Mouse (Mus musculus): ENCODE measurements around the gene Bclaf1. TPM values are rescaled to one million over a fixed set of nuclear protein-coding genes. Genes with fewer than 3 reads are reported as not detected.

Gene Bclaf1
- total RNA-seq (2021) = 100 to 1,000 TPM in 1 of 2 experiments, 10 to 100 TPM in 1; 83.8 to 128 TPM
- long read RNA-seq, experiment 1, full-length matches to known transcripts = 10 of 21 reads
- long read RNA-seq, experiment 1, partial matches to known transcripts = 5 of 21 reads
- long read RNA-seq, experiment 1, other reads (novel, unspliced or antisense) = 6 of 21 reads
- long read RNA-seq, experiment 2, full-length matches to known transcripts = 6 of 23 reads
- long read RNA-seq, experiment 2, partial matches to known transcripts = 14 of 23 reads
- long read RNA-seq, experiment 2, other reads (novel, unspliced or antisense) = 3 of 23 reads

DNA sequence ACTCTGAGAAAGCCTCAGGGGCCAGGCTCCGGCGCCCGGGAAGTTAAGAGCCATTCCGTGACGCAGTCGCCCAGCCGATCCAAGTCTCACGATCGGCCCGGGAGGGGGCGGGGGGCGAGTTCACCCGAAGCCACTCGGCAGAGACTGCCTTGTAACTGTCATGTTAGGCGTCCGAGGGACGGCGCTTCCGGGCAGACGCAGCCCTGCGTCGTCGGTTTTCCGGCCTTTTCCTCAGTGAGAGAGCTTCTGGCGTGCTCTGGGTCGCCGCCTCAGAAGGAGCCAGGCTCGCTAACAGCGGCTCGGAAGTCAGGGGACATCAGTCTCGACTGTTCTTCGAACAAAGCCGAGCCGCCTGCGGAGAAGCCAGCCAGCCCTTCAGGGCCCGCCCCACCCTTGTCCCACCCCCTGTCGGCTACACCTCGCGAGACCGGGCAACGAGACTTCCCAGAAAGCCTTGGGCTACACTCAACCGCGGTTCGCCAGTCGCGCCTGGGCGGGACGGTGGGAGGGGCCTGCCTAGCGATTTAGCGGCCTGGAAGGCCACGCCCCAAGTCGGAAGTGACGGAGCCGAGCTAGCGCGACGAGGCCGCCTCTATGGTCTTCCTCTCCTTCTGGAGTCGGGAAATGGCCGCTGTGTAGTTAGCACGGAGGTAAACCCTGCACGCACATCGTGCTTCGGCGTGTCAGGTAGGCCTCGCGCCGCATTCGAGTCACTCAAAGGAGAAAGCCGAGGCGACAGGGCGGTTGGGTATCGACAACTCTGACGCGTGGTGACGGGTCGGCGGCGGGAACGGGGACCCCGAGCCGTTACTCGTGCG is at the start of gene Bclaf1:
Gene Bclaf1, plus strand, starts transcription at position 552 of the 818 bp plus-strand sequence.
- peak; percentile 99 for DNase-seq (ENCODE audit: low spot score in 2 of 2)

DNA sequence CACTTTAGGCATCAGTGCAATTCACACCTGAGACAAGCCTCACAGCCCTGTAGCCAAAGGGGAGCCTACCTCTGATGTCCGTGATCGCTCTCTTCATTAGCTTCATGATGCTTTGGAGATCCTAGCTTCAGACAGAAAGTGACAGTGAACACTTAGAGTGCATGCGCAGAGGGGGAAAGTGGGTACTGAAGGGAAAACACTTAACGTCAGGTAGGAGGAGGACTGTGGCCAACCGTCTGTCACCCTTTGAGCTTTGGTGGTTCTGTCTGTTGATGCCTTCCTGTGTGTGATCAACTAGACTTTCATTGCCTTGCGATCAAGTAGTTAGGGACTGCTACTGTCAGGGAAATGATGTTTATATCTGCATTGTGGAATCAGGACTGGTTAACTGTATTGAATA is 49.4 kb upstream of the Bclaf1 start:
- DNase-seq (ENCODE audit: low spot score in 2 of 2) = no peak

DNA sequence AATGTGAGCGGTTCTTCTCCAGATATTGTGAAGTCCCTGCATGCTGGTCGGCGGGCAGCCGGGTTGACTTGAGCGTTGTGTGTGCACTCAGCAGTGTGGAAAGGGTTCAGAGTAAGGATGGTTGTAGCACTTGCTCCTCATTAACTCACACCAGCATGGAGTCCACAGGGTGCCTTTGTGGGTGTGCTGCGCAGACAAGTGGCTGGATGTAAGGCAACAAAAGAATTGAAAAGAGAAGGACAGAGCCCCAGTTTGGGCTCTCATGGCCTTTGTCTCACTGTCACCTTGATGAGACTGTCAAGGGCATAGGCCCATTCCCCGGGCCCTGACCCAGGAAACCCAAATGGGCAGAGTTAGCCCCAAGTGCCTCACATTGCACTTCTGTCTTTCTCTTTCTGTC is 47.8 kb upstream of the Bclaf1 start:
- DNase-seq (ENCODE audit: low spot score in 2 of 2) = no peak

DNA sequence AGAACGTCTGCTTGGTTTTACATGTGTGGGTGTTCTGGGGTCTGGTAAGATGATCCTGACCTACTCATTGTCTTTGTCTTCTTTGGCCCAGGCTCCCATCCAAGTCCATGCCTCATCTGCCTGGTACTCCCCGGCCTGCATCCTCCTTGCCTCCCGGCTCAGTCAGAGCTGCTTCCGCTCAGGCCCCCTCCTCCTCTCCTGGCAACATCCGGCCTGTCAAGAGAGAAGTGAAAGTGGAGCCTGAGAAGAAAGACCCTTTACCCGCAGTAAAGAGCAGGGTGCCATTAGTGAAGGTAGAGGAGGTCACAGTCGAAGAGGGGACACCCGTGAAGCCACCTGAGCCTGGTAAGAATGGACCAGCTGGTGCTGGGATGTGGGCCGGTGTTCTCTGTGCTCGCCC is 45.2 kb upstream of the Bclaf1 start:
- DNase-seq (ENCODE audit: low spot score in 2 of 2) = no peak

DNA sequence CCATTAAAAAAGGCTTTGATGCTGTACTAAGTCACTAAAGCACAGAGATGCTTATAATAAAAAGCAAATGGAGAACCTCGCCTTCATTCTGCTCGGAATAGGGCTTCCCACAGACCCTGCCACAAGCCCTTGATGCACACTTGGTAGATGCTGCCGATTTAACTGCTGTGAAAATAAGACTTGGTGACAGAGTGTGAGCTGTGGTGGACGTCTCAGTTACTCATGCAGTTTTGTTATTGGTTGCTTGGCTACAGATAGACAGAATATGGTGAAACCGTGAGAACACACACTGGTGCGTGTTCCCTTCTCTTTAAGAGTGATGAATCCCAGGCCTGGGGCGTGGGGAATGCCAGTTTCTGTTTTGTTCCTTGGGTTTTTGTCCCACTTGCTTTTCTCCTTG is 43.3 kb upstream of the Bclaf1 start:
- no peak for DNase-seq (ENCODE audit: low spot score in 2 of 2)

DNA sequence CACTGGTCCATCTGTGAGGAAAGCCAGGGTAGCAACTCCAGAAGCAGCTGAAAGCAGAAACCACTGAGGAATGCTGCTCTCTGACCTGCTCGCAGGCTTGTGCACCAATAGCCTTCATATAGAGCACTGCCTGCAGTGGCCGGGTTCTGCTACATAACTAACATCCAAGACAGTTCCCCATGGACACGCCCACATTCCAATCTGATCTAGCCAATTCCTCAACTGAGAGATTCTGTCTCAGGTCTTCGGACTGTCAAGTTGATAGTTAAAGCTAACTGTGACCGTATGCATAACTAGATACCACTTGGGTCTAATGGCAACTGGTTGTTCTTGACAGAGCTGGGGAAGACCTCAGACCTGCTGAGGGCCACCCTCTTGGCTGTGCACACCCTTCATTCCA is 39.9 kb upstream of the Bclaf1 start:
- DNase-seq (ENCODE audit: low spot score in 2 of 2) = no peak

DNA sequence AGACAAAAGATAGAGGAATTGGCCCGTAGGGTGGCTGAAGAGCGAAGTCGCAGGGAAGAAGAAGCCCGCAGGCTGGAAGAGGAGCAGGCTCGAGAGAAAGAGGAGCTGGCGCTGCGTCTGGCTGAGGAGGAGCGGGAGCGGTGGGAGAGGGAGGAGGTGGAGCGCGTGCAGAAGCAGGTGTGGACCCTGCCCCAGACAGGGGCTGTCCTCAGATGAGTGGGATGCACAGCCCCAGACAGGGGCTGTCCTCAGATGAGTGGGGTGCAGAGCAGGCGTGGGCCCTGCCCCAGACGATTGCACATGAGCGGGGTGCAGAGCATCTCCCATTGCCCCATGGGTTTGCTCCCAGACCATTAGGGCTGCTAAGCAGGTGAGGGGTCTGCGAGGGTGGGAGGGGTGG is 39.0 kb upstream of the Bclaf1 start:
- no peak for DNase-seq (ENCODE audit: low spot score in 2 of 2)

DNA sequence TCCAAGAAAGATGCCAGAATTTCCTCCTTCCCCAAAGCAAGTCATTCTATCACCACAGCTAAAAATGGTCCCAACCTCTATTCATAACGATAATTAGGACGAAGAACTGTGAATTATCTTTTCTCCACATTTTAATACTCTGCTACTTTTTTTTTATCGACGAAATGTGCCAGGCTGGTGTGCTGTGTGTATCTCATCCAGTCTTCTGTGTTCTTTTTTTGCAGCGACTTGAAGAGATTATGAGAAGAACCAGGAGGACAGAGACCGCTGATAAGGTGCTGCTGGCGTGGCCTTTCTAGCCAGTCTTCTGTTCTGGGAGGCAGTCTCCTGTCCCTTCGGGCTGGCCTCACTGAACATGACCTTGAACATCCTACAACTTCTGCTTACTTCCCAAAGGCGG is 38.2 kb upstream of the Bclaf1 start:
- no peak for DNase-seq (ENCODE audit: low spot score in 2 of 2)

DNA sequence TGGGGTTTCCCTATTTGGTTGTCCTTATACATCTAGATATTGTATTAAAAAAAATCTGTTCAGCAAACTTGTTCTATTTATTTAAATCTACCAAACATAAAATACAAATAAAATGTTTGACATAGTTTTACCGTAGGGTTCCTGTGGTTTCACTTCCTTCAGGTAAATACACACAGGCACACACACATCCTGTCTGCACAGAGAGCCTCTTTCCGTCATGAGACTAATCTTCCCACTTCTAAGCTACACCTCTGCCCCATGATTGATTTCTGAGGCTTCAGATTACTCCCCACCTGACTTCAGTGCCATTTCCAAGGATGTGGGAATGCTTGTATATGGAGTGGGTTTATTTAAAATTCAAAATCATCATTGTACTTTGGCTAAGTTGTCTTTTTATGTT is 30.8 kb upstream of the Bclaf1 start:
- DNase-seq (ENCODE audit: low spot score in 2 of 2) = no peak

DNA sequence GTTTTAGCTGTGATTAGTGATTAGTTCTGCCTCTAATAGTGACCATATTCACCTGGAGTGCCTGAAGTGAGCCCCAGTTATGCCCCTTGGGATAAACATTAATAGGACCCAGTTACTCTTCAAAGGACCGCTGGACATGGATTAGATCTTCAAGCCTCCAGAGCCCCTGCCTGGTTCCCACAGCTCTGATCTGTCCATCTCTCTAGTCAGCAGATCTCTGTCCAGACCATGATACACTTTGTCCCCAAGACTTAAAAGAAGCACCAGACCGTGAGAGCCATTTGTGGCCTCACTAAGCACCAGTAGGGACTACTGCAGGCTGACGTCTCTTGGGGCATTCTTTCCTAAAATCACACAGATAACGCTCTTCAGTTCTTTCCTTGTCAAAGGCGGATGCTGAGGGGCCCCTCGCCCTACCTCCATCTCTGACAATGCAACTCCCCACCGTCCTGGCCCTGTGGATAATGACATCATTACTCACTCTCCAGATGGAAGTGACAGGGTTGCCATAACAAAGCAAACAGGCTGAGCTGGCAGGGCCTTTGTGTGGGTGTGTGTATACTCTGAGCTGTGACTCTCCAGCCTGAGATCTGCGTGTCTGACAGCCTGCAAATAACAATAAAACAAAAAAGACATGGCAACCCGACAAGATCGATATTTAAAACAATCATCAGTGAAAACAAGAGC is 26.8 kb upstream of the Bclaf1 start:
- no peak for DNase-seq (ENCODE audit: low spot score in 2 of 2)

DNA sequence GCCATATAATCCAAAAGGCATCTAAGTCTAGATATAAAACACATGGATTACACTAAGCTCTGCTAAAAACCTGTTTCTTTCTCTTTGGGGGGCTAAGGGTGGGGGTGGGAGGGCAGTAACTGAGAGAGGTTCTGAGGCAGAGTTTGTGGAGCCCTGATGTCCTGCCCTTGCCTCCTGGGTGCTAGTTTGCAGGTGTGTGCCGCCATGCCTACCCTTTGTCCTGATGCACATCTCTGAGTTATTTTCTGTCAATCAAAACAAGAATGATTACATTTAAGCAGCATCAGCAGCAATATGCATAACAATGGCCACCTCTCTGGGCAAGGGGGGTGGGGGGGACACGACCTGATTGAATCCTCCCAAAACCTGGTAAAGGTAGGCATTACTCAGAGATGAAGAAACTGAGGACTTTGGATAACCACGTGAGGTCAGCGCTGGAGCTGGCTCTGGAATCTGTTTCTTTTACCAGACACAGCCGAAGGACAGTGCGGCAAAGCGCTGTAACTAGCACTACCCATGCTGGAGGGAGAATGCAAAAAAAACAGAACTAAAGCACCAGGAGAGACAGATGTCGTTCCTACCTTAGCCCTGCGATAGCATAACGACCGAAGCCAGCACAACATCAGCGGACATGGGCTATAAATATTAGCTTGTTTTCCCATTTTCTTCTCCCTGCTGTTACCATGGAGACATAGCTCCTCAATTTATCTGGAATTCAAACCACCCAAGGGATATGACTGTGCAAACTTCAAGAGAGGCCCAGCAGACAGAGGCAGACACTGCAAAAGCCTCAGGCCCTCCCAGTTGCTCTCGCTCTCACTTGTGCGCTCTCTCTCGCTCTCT is 26.1 kb upstream of the Bclaf1 start:
- no peak for DNase-seq (ENCODE audit: low spot score in 2 of 2)

DNA sequence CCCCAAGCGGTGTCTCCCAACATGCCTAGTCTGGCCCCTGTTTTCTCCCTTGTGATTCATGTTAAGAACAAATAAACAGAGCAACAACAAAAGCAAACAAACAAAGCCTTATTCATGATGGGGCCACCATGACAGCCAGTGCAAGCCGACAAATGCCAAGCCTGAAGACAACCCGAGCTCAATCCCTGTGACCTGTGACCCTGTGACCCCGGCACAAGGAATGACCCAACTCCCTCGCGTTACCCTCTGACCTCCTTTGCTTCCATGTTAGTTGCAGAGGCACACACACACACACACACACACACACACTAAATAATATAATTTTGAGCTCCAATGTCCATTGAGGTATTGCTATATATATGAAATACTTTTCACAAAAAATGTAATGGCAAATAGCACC is 24.9 kb upstream of the Bclaf1 start:
- DNase-seq (ENCODE audit: low spot score in 2 of 2) = no peak

DNA sequence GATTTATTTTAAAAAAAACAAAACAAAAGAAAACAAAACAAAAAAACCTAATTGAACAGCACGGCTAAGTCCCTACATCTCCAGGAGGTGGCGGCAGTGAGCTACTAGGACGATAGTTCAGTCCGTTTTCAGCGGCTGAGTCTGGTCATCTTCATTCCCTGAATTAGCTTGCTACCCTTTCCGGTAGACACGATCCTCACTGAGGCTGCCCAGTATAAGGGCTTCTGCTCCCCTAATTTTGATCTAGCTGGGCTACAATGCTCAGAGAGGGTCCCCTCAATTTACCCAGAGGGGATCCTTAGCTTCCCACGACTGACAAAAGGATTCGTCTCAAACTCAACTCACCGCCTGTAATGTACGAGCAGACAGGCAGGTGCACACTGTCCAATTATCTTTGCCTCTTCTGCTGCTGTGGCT is 21.8 kb upstream of the Bclaf1 start:
- DNase-seq (ENCODE audit: low spot score in 2 of 2) = peak; percentile 66 to 80

DNA sequence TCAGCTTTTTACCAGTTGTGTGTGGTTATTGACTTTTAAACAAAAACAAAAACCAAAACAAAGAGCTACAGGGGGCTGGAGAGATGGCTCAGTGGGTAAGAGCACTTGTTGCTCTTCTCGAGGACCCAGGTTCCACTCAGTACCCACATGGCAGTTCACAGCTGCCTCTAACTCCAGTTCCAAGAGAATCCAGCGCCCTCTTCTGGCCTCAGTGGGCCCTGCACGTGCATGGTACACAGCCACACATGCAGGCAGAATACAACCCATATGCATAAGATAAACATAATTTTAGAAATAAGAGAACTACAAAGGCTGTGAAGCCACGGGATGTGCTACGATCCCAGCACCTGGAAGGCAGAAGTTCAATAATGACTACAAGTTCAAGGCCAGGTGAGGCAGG is 16.3 kb upstream of the Bclaf1 start:
- DNase-seq (ENCODE audit: low spot score in 2 of 2) = no peak

DNA sequence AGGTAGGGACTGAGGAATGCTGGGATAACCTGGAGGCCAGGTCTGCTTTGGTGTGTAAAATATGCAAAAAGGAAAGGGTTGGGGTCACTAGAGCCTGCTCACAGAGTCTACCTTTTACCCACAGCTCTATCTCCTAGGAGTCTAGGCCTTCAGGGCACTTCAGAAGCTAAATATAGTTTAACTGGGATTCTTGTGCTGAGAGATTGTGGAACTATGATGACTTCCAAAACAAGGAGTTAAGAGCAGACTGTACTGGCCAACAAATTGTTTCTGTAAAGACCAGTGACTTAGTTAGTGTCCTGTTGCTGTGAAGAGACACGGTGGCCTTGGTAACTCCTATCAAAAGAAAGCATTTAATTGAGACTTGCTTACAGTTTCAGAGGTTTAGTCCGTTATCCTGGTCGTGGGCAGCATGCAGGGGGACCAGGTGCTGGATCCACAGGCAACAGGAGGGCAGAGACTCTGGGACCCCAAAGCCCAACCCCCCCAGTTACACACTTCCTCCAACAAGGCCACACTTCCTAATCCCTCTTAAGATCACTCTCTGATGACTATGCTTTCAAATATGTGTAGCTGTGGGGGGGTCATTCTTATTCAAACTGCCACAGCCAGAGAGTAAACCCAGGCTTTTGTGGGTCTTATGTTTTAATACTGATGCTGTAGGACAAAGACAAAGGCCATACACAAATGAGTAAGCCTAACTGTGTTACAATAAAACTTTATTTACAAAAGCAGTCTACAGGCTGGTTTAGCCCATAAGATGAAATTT is 13.9 kb upstream of the Bclaf1 start:
- no peak for DNase-seq (ENCODE audit: low spot score in 2 of 2)

DNA sequence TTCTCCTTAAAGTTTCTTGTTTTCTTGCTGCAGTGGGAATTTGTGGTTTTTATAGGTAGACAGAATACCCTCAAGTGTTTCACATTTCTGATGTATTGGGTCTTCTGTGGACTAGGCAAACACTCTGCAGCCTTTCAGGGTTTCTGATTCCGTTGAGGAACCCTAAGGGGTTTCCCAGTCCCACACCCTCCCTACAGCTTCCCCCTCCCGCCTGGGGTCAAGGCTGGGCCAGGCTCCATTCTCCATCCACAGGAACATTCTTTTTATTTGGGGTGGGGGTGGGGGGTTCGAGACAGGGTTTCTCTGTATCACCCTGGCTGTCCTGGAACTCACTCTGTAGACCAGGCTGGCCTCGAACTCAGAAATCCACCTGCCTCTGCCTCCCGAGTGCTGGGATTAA is 13.2 kb upstream of the Bclaf1 start:
- DNase-seq (ENCODE audit: low spot score in 2 of 2) = no peak

DNA sequence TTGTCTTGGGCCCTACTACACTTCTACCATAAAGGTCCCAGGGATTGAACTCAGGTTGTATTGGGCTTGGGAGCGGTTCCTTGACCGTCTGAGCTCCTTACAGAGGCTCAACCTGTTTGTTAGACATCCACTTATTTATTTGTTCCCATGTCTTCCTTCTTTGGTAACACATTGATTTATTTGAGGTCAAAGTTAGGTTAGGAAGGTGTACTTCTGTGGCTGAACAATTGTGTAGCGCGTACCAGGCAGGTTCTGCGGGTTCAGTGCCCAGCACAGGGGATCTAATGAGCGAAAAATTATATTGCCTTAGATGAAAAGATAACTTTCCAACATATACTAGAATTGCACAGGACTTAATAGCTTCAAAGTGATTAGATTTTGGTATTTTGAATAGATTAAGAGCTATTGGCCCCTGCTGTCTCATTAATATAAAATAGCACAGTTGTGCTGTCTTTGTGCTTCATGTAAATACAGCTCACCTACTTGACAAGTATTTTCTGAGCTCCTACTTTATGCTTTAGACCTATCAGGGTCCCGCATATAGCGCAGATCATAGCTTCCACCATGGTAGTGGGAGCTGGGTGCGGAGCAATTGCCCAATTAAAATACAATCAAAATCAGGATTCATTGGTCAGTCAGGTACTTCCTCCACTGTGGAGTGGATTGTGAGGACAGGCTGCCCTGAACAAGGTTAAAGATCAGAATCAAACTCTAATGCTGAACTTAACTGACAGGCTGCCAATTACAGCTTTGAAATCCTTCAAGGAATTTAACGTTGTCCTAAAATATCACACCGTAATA is 1.1 kb upstream of the Bclaf1 start:
- no peak for DNase-seq (ENCODE audit: low spot score in 2 of 2)

DNA sequence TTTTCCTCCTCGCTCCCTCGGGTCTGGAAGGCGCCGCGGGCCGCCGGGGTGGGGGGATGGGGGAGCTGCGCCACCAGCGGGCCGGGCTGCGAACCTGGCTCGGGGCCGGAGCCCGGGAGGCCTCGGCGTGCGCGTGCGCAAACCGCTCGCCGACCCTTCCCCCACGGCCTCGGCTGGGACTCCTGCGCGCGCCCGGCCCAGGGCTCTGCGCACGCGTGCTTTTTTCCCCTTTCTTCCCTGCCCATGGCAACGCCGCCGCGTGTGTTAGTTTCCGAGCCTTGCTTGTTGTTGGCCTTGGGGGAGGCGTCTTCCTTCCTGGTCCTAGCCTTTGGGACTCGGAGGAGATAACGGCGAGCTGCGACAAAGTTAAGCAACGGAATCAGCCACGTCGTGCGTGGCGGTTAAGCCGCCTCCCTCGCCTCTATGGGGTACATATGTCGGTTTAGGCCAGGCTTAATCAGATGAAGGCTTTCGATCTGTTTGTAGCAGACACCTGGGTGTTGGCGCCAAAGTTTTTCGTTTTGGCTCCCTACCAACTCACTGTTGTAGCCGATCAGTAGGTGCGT is 550 bp downstream of the Bclaf1 start:
- peak; percentile 89 to 91 for DNase-seq (ENCODE audit: low spot score in 2 of 2)

DNA sequence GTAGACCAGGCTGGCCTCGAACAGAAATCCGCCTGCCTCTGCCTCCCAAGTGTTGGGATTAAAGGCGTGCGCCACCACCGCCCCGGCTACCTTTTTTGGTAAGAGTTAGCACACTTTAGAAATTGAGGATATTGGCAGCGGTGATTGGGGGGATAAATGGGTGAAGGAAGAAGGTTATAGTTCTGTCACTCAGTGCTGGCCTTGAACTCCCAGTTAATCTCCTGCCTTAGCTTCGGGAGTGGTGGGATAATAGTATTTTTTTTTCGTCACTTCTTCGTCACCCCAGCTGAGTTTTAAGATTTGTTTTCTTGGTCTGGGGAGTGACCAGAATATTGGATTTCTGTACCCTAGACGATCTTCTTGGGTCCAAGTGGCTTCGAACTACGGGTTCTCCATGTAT is 1.2 kb downstream of the Bclaf1 start:
- DNase-seq (ENCODE audit: low spot score in 2 of 2) = no peak

Measured in adrenal gland, adult 18-20 months (tissue).